Mouse (Mus musculus): Measurements from ENCODE around the gene Ebna1bp2. TPM values are rescaled to one million over a fixed set of nuclear protein-coding genes. Genes with fewer than 3 reads are reported as not detected.
A peak's percentile ranks its signal among the peaks of the same experiment; 100 is the strongest.

Gene Ebna1bp2
- total RNA-seq (2022) = 10 to 100 TPM; 69.8 to 83.0 (median 76.6) TPM

GRCm38 (mm10) chr4:118620279-118620966 is at the start of gene Ebna1bp2, which contains the start of gene Cfap57:
Gene Ebna1bp2 (plus strand): TSS chr4:118620799.
Gene Cfap57 (minus strand): TSS chr4:118620777.
- DNase-seq = peak; percentile 90

GRCm38 (mm10) chr4:118571441-118571840 is 49.2 kb upstream of the Ebna1bp2 start:
- no peak for DNase-seq

GRCm38 (mm10) chr4:118576097-118576496 is 44.5 kb upstream of the Ebna1bp2 start:
- DNase-seq = peak; percentile 21

GRCm38 (mm10) chr4:118579313-118579712 is 41.3 kb upstream of the Ebna1bp2 start:
- DNase-seq = no peak

GRCm38 (mm10) chr4:118581508-118581907 is 39.1 kb upstream of the Ebna1bp2 start:
- DNase-seq = no peak

GRCm38 (mm10) chr4:118582629-118583028 is 38.0 kb upstream of the Ebna1bp2 start:
- DNase-seq = no peak

- no peak for DNase-seq
Observed at GRCm38 (mm10) chr4:118589053-118589732, 31.4 kb upstream of the Ebna1bp2 start.

GRCm38 (mm10) chr4:118589733-118590130 is 30.9 kb upstream of the Ebna1bp2 start:
- DNase-seq = no peak

- no peak for DNase-seq
Observed at GRCm38 (mm10) chr4:118604065-118604464, 16.5 kb upstream of the Ebna1bp2 start.

- DNase-seq = no peak
Observed at GRCm38 (mm10) chr4:118609836-118610235, 10.8 kb upstream of the Ebna1bp2 start.

- DNase-seq = no peak
Observed at GRCm38 (mm10) chr4:118612619-118613018, 8.0 kb upstream of the Ebna1bp2 start.

- DNase-seq = no peak
Observed at GRCm38 (mm10) chr4:118615412-118615811, 5.2 kb upstream of the Ebna1bp2 start.

- DNase-seq = no peak
Observed at GRCm38 (mm10) chr4:118620967-118621320, 345 bp downstream of the Ebna1bp2 start.

GRCm38 (mm10) chr4:118621781-118622180 is 1.2 kb downstream of the Ebna1bp2 start:
- no peak for DNase-seq

GRCm38 (mm10) chr4:118630261-118630660 is 9.7 kb downstream of the Ebna1bp2 start:
- DNase-seq = no peak

GRCm38 (mm10) chr4:118642346-118643190 is 22.0 kb downstream of the Ebna1bp2 start:
- no peak for DNase-seq

- no peak for DNase-seq
Observed at GRCm38 (mm10) chr4:118645234-118645633, 24.6 kb downstream of the Ebna1bp2 start.

- DNase-seq = no peak
Observed at GRCm38 (mm10) chr4:118658652-118659051, 38.1 kb downstream of the Ebna1bp2 start, which contains the start of gene Olfr62. Gene Olfr62 (plus strand): TSS chr4:118658952.

Other genes with a start within 250 kb of the Ebna1bp2 start
- gene Szt2, start 211.5 kb upstream of the Ebna1bp2 start, total RNA-seq (2022) = 10 to 100 TPM; 22.4 to 45.1 (median 31.7) TPM
- gene Med8, start 211.5 kb upstream of the Ebna1bp2 start, total RNA-seq (2022) = 10 to 100 TPM; 61.3 to 67.6 (median 66.8) TPM
- gene Elovl1, start 192.7 kb upstream of the Ebna1bp2 start, total RNA-seq (2022) = 100 to 1,000 TPM in 2 of 4 experiments, 10 to 100 TPM in 2; 73.8 to 108 (median 99.3) TPM
- 1 to 10 TPM; 2.7 to 4.8 (median 3.8) TPM for gene Cdc20, start 183.4 kb upstream of the Ebna1bp2 start, total RNA-seq (2022)
- under 1 TPM in 1 of 4 experiments, not detected in 3; 0.15 TPM for gene Mpl, start 163.3 kb upstream of the Ebna1bp2 start, total RNA-seq (2022)
- gene Tie1, start 130.7 kb upstream of the Ebna1bp2 start, total RNA-seq (2022) = 10 to 100 TPM; 30.0 to 53.6 (median 45.1) TPM
- gene 2610528J11Rik, start 93.8 kb upstream of the Ebna1bp2 start, total RNA-seq (2022) = not detected
- not detected for gene Tmem125, start 76.8 kb upstream of the Ebna1bp2 start, total RNA-seq (2022)
- under 1 TPM in 2 of 4 experiments, not detected in 2; 0.06 to 0.22 TPM for gene Cfap57, start within 50 bp of the Ebna1bp2 start, total RNA-seq (2022)
- not detected for gene Olfr62, start 38.2 kb downstream of the Ebna1bp2 start, total RNA-seq (2022)
- not detected for gene Olfr1342, start 72.0 kb downstream of the Ebna1bp2 start, total RNA-seq (2022)
- gene Olfr1341, start 82.7 kb downstream of the Ebna1bp2 start, total RNA-seq (2022) = not detected
- not detected for gene Olfr1340, start 99.3 kb downstream of the Ebna1bp2 start, total RNA-seq (2022)
- not detected for gene Olfr1339, start 111.4 kb downstream of the Ebna1bp2 start, total RNA-seq (2022)
- not detected for gene Olfr1338, start 137.9 kb downstream of the Ebna1bp2 start, total RNA-seq (2022)
- not detected for gene Olfr1337, start 161.8 kb downstream of the Ebna1bp2 start, total RNA-seq (2022)
- gene Olfr1335, start 189.1 kb downstream of the Ebna1bp2 start, total RNA-seq (2022) = not detected
- gene Olfr1333, start 215.5 kb downstream of the Ebna1bp2 start, total RNA-seq (2022) = not detected
- not detected for gene Olfr1331, start 243.8 kb downstream of the Ebna1bp2 start, total RNA-seq (2022)

Data from adrenal gland, adult 8-10 months (tissue).